Mouse (Mus musculus): Measurements from ENCODE around the gene Ppa1.

Ppa1 gene

GRCm38 (mm10) chr10:61646557-61646956 lies 1.8 kb upstream of the Ppa1 start:
- DNase-seq (ENCODE audit: low spot score), result no peak

- no peak for DNase-seq (ENCODE audit: low spot score)
These were observed 639 bp downstream of the Ppa1 start for GRCm38 (mm10) chr10:61648737-61649645.

- DNase-seq (ENCODE audit: low spot score), result no peak
These were observed 5.8 kb downstream of the Ppa1 start for GRCm38 (mm10) chr10:61654105-61654504.

- DNase-seq (ENCODE audit: low spot score), result no peak
These were observed 6.3 kb downstream of the Ppa1 start for GRCm38 (mm10) chr10:61654691-61655090.

- DNase-seq (ENCODE audit: low spot score), result no peak
These were observed 6.8 kb downstream of the Ppa1 start for GRCm38 (mm10) chr10:61655188-61655587.

GRCm38 (mm10) chr10:61656928-61657882 lies 8.9 kb downstream of the Ppa1 start:
- no peak for DNase-seq (ENCODE audit: low spot score)

- DNase-seq (ENCODE audit: low spot score), result peak; percentile 76
These were observed 9.6 kb downstream of the Ppa1 start for GRCm38 (mm10) chr10:61657985-61658384.

GRCm38 (mm10) chr10:61661887-61662286 lies 13.5 kb downstream of the Ppa1 start:
- DNase-seq (ENCODE audit: low spot score), result no peak

- no peak for DNase-seq (ENCODE audit: low spot score)
These were observed 14.1 kb downstream of the Ppa1 start for GRCm38 (mm10) chr10:61662391-61662988.

- DNase-seq (ENCODE audit: low spot score), result no peak
These were observed 16.8 kb downstream of the Ppa1 start for GRCm38 (mm10) chr10:61665111-61665510.

- no peak for DNase-seq (ENCODE audit: low spot score)
These were observed 17.3 kb downstream of the Ppa1 start for GRCm38 (mm10) chr10:61665651-61666050.

GRCm38 (mm10) chr10:61669289-61669688 lies 20.9 kb downstream of the Ppa1 start:
- no peak for DNase-seq (ENCODE audit: low spot score)

- no peak for DNase-seq (ENCODE audit: low spot score)
These were observed 21.5 kb downstream of the Ppa1 start for GRCm38 (mm10) chr10:61669896-61670295.

- no peak for DNase-seq (ENCODE audit: low spot score)
These were observed 22.4 kb downstream of the Ppa1 start for GRCm38 (mm10) chr10:61670758-61671157.

- no peak for DNase-seq (ENCODE audit: low spot score)
These were observed 27.6 kb downstream of the Ppa1 start for GRCm38 (mm10) chr10:61675935-61676334.

- DNase-seq (ENCODE audit: low spot score), result no peak
These were observed 31.2 kb downstream of the Ppa1 start for GRCm38 (mm10) chr10:61679545-61679944.

- DNase-seq (ENCODE audit: low spot score), result peak; percentile 99
These were observed 31.9 kb downstream of the Ppa1 start, which contains the start of gene Sar1a for GRCm38 (mm10) chr10:61680015-61680913. Gene Sar1a (plus strand): TSS chr10:61680299.

- no peak for DNase-seq (ENCODE audit: low spot score)
These were observed 41.1 kb downstream of the Ppa1 start for GRCm38 (mm10) chr10:61689405-61689804.

GRCm38 (mm10) chr10:61693563-61693962 lies 45.2 kb downstream of the Ppa1 start:
- DNase-seq (ENCODE audit: low spot score), result no peak

- peak; percentile 99 for DNase-seq (ENCODE audit: low spot score)
These were observed 46.7 kb downstream of the Ppa1 start, which contains the start of gene Tysnd1 for GRCm38 (mm10) chr10:61694870-61695670. Gene Tysnd1 (plus strand): TSS chr10:61695514.

All from embryo, embryonic 10.5 days (tissue).